Mouse (Mus musculus) lung, embryonic 14.5 days (tissue): ENCODE measurements around the gene Ptprm. TPM values are rescaled to one million over a fixed set of nuclear protein-coding genes. Genes with fewer than 3 reads are reported as not detected.

Source experiments
- ATAC-seq: fragments of 200-750 bp; cut with Nextera tagmentation; 2 replicates; pipeline ENCODE4 v1.8.0; 2017; ENCODE audit warnings: mild to moderate bottlenecking, moderate TSS enrichment, moderate library complexity; ENCODE audit not compliant: insufficient read depth
- DNase-seq: peaks from one replicate; pipeline ENCODE4 v3.0.0-alpha.2; 2015
- H3K27ac ChIP-seq: fragments of 300-500 bp; sonication (generic); 2 replicates; pipeline ENCODE4 v1.5.1; 2014; ENCODE audit warnings: low read depth, mild to moderate bottlenecking, moderate library complexity
- H3K27me3 ChIP-seq: fragments of 300-500 bp; sonication (generic); 2 replicates; pipeline ENCODE4 v1.6.1; 2014; ENCODE audit warnings: low read length, control low read depth; ENCODE audit not compliant: insufficient read depth
- H3K36me3 ChIP-seq: fragments of 300-500 bp; sonication (generic); 2 replicates; pipeline ENCODE4 v1.6.1; 2014; ENCODE audit warnings: control low read depth; ENCODE audit not compliant: insufficient read depth
- H3K4me1 ChIP-seq: fragments of 300-500 bp; sonication (generic); 2 replicates; pipeline ENCODE4 v1.6.1; 2014; ENCODE audit warnings: antibody characterized with exemption, control low read depth; ENCODE audit not compliant: insufficient read depth
- H3K4me2 ChIP-seq: fragments of 300-500 bp; sonication (generic); 2 replicates; pipeline ENCODE4 v1.6.1; 2014; ENCODE audit warnings: mild to moderate bottlenecking
- H3K4me3 ChIP-seq: fragments of 300-500 bp; sonication (generic); 2 replicates; pipeline ENCODE4 v1.5.1; 2014; ENCODE audit warnings: low read depth, low read length
- H3K9ac ChIP-seq: fragments of 300-500 bp; sonication (generic); 2 replicates; pipeline ENCODE4 v1.6.1; 2014
- H3K9me3 ChIP-seq: fragments of 300-500 bp; sonication (generic); 2 replicates; pipeline ENCODE4 v1.6.1; 2016; ENCODE audit warnings: low read depth, low read length, control low read depth
- CTCF ChIP-seq: IDR thresholded peaks from 2 replicates; pipeline ENCODE4 v1.5.1; 2016; ENCODE audit warnings: antibody characterized with exemption, low read depth
- WGBS: fragments of 180-500 bp; shearing (Covaris S2); extraction: QIAGEN DNeasy Blood & Tissue Kit; methylation state at CpG from one replicate; pipeline ENCODE4 v1.1.7; 2014; 5-methylcytosine and 5-hydroxymethylcytosine counted together
- polyA plus RNA-seq: library from polyadenylated mRNA; unstranded; fragments of >200 nt; fragmentation: Nextera tagmentation; extraction: Ambion mirVana; gene quantifications from 2 replicates; pipeline ENCODE4 v1.2.1, GENCODE M21; 2014

Gene Ptprm
- polyA plus RNA-seq, 1 experiment from 2014 or later = 45.4 TPM

GRCm38 (mm10) chr17:67324499-67324832, 29.8 kb downstream of the Ptprm start:
- Histone ChIP-seq H3K27me3 (no peaks in the 10 kb centered on the region), H3K9ac (no peak overlapping the region), H3K4me3 (no peak overlapping the region), H3K4me1 (no peaks in the 10 kb centered on the region), H3K36me3 (no peaks in the 10 kb centered on the region), H3K4me2 (no peak overlapping the region), H3K9me3 (no peaks in the 10 kb centered on the region), H3K27ac (no peak overlapping the region)
- no peak for DNase-seq
- ATAC-seq = no peak
- no peak for TF ChIP-seq CTCF
- 20% methylated on average over 1 of the region's 1 CpGs for WGBS

GRCm38 (mm10) chr17:67323777-67324498, 30.3 kb downstream of the Ptprm start:
- no peaks in the 10 kb centered on the region for H3K36me3 ChIP-seq

GRCm38 (mm10) chr17:67314491-67315205, 39.6 kb downstream of the Ptprm start:
- DNase-seq (no peak), ATAC-seq (no peak)
- WGBS = 53% methylated on average over 4 of the region's 4 CpGs
- H3K4me1 ChIP-seq = no peaks in the 10 kb centered on the region; the same call in 1 of the 2 replicates
- no peaks in the 10 kb centered on the region for H3K9me3 ChIP-seq
- H3K9ac ChIP-seq = no peak overlapping the region
- TF ChIP-seq CTCF = no peak
- H3K4me3 ChIP-seq = no peak overlapping the region
- no peak overlapping the region for H3K27ac ChIP-seq
- H3K4me2 ChIP-seq = no peak overlapping the region
- no peaks in the 10 kb centered on the region for H3K36me3 ChIP-seq
- no peaks in the 10 kb centered on the region for H3K27me3 ChIP-seq

More at GRCm38 (mm10) chr17:67323777-67324498, 30.3 kb downstream of the Ptprm start:
- Histone ChIP-seq H3K27ac (no peak overlapping the region), H3K4me2 (no peak overlapping the region), H3K9me3 (no peaks in the 10 kb centered on the region), H3K4me3 (no peak overlapping the region), H3K4me1 (no peaks in the 10 kb centered on the region), H3K9ac (no peak overlapping the region), H3K27me3 (no peaks in the 10 kb centered on the region)
- ATAC-seq (no peak), DNase-seq (no peak)
- 50% methylated on average over 11 of the region's 11 CpGs for WGBS
- TF ChIP-seq CTCF = no peak

GRCm38 (mm10) chr17:67308421-67308820, 45.8 kb downstream of the Ptprm start:
- ATAC-seq = no peak
- Histone ChIP-seq H3K4me1 (peaks cover 11% of the 10 kb centered on the region), H3K9ac (no peak overlapping the region), H3K9me3 (no peaks in the 10 kb centered on the region), H3K27ac (no peak overlapping the region), H3K4me3 (no peak overlapping the region), H3K4me2 (no peak overlapping the region), H3K27me3 (no peaks in the 10 kb centered on the region), H3K36me3 (no peaks in the 10 kb centered on the region)
- no peak for TF ChIP-seq CTCF
- 73% methylated on average over 3 of the region's 3 CpGs for WGBS
- no peak for DNase-seq

- no peak overlapping the region for H3K4me3 ChIP-seq
- no peak for TF ChIP-seq CTCF
- no peak overlapping the region for H3K9ac ChIP-seq
- 65% methylated on average over 10 of the region's 10 CpGs for WGBS
- no peaks in the 10 kb centered on the region for H3K27me3 ChIP-seq
- H3K4me2 ChIP-seq = no peak overlapping the region
- no peaks in the 10 kb centered on the region for H3K36me3 ChIP-seq
- ATAC-seq = 0 out of 2 replicates have a peak, but pooled peaks have one; percentile 50
- H3K4me1 ChIP-seq = peaks cover 11% of the 10 kb centered on the region
- H3K9me3 ChIP-seq = no peaks in the 10 kb centered on the region
- peak; percentile 59 for DNase-seq
- H3K27ac ChIP-seq = no peak overlapping the region
These were observed 48.0 kb downstream of the Ptprm start for GRCm38 (mm10) chr17:67306066-67306845.

GRCm38 (mm10) chr17:67304831-67305230, 49.4 kb downstream of the Ptprm start:
- WGBS = 49% methylated on average over 3 of the region's 3 CpGs

More at GRCm38 (mm10) chr17:67304831-67305230, 49.4 kb downstream of the Ptprm start:
- no peaks in the 10 kb centered on the region for H3K27me3 ChIP-seq
- H3K27ac ChIP-seq = peak overlapping the region; percentile 10; the same call in 1 of the 2 replicates
- ATAC-seq (peak; percentile 64; the same call in 1 of the 2 replicates), DNase-seq (peak; percentile 81)
- H3K4me2 ChIP-seq = no peak overlapping the region
- no peaks in the 10 kb centered on the region for H3K9me3 ChIP-seq
- TF ChIP-seq CTCF = no peak
- H3K4me1 ChIP-seq = peaks cover 11% of the 10 kb centered on the region
- H3K9ac ChIP-seq = no peak overlapping the region
- no peaks in the 10 kb centered on the region for H3K36me3 ChIP-seq
- no peak overlapping the region for H3K4me3 ChIP-seq
